Mouse (Mus musculus): ENCODE results near the gene Polr3gl.

DNA sequence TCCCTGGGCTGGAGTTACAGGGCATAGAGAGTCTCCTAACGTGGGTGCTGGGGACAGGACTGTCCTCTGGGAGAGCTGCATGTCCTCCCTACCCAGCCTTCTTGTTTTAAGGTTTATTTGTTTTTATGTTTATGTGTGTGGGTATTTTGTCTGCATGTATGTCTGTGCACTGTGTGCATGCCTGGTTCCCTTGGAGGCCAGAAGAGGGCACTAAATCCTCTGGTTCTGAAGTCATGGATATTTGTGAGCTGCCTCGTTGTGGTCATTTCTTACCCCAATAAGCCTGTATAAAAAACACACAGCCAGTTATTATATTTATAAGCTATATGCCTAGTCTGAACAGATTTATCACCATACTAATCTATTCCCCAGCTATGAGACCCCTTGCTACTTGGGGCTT is 59.7 kb downstream of the Polr3gl start:
- TF ChIP-seq FLI1 (IDR thresholded peaks at IDR 0.05; ENCODE audit: low read length) (no peak), GATA1 (IDR thresholded peaks at IDR 0.05; ENCODE audit: borderline replicate concordance, low read length) (no peak)

Data from megakaryocyte, embryonic 14.5 days (primary cell).